Mouse (Mus musculus): Measurements from ENCODE around the gene Paqr6.

Paqr6 gene

GRCm38 (mm10) chr3:88364337-88364736, at the start of gene Paqr6:
Gene Paqr6, plus strand, starts transcription at chr3:88364584.
- DNase-seq (ENCODE audit: low read depth, low spot score), result peak; percentile 54

GRCm38 (mm10) chr3:88324951-88325405, 39.4 kb upstream of the Paqr6 start, which contains the start of gene Glmp:
Gene Glmp, plus strand, starts transcription at chr3:88325023.
- DNase-seq (ENCODE audit: low read depth, low spot score), result peak; percentile 66

DNA sequence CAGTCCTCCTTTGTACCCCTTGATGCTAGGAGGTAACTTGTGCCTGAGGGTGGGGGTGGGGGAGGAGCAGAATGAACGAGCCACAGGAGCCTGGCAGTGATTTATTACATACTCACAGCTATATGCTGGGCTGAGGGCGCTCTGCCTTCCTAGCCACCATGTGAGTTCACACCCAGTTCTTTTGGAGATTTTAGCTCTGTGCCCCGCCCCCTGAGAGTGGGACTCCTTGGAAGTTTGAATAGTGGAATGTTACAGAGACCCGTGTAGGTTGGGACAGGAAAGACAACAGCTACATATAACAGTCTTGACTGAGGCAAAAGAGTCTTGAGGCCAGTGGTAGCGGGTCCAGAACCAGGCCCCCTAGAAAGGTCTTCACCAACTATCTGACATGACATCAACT, 35.4 kb upstream of the Paqr6 start:
- DNase-seq (ENCODE audit: low read depth, low spot score), result no peak

DNA sequence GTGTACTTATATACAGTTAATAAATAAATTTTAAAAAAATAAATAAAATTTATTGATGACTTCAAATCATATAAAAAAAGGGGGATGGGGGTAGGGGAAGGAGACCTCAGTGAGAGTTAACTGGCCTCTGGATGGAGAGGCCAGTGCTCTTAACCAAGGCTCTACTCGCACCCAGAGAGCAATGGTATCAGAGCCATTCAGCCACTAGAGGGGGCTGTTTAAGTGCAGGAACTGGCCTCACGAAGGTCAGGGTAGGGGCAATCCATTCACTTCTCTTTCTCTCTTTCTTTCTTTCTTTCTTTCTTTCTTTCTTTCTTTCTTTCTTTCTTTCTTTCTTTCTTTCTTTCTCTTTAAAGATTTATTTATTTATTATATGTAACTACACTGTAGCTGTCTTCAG, 33.1 kb upstream of the Paqr6 start:
- DNase-seq (ENCODE audit: low read depth, low spot score), result peak; percentile 43

DNA sequence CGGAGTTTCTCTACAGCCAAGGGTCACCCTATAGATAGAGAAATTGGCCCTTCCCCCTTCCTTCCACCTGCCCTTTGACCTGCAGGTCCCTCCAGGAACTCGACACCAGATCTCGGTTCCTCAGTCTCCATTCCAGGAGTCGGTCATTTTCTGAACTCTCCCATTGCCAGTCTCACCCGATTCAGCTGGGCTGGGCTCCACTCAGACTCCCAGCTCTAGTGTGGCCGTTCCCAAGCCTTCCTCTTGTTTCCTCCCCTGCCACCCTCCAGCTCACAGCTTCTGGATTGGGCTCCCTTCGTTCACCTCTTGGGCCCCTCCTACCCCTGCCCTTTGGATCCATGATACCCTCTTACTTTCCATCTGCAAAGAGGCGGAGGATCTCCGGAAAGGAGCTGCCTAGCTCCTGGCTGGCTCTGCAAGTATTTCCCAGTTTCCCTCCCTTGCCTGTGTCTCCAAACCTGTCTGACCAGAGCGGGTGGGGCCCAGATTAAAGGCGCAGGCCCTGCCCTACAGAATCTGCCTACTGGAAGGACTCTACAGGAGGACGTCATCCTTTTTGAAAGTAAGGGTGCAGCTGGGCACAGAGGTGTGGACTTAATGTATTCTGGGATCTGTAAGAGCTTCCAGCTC, 30.2 kb upstream of the Paqr6 start:
- DNase-seq (ENCODE audit: low read depth, low spot score), result no peak

GRCm38 (mm10) chr3:88334902-88335435, 29.4 kb upstream of the Paqr6 start:
- DNase-seq (ENCODE audit: low read depth, low spot score), result no peak

- no peak for DNase-seq (ENCODE audit: low read depth, low spot score)
Measured at GRCm38 (mm10) chr3:88335436-88336053, 28.8 kb upstream of the Paqr6 start.

DNA sequence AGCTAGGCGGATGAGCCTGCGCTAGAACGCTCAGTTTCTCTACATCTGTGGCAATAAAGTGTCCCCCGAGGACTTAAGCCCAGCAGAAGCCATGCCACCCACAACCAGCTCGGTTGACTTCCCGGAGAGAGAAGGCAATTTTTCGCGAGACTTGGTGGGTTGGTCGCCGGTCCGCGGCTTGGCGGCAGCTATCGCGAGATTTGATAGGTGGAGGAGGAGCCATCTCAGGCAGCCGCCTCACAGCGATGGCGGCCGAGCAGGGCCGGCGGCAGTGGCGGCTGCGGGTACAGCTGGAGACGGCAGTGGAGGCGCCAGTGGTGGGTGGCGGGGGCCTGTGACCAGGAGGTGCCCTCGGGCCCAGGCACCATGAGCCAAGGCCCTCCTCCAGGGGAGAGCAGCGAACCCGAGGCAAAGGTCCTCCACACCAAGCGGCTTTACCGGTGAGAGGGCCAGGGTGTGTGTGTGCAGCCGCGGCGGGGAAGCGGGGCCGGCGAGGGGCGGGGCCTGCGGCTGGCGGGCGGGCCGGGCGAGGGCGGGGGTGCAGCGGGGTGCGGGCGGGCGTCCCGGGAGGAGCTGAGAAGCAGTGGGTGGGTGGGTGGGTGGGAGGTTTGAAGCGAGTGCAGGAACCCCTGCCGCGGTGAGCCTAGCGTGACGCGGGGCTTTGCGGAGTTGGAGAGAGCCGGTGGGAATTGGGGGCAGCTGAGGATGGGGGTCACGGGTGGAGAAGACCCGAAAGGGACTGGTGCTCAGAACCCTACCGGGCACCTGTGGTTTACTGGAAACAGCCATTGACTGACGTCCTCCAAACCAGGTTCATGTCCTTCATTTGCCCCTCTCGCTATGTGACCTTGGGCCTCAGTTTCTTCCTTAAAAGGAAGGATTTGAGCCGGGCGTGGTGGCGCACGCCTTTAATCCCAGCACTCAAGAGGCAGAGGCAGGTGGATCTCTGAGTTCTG, 28.0 kb upstream of the Paqr6 start, which contains the start of the genes Tmem79 and Smg5:
Tmem79 (minus strand) TSS at position 91 of the 956 bp plus-strand sequence.
Smg5 (plus strand) TSS at position 203 of the 956 bp plus-strand sequence.
- peak; percentile 97 for DNase-seq (ENCODE audit: low read depth, low spot score)

DNA sequence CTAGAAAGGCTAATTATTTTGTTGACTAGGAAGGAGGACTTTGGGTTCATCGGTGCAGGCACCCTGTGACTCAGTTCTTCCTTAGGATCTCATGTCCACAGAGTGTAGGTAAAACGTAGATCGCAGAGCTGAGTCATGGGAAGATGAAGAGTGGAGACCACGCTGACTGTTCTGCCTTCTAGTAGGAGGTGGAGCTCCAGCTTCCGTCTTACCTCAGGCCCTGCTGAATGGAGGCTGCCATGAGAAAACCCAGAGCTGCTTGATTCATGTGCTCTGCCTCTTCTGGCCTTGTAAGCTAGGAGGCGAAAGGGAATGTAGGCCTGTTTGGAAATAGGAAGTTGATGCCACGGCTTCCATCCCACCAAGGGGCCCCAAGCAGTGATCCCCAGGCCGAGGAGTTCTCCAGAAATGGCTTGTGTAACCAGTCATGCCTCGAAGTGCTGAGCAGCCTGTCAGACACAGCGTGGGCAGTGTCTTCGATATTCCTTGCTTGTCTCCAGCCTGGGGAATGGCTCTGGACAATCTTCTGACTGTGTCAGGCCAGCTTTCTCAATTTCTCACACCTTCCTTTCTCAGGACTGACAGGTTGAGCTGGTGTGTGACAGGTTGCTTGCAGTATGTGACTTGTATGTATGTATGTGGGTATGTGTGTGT, 26.9 kb upstream of the Paqr6 start:
- DNase-seq (ENCODE audit: low read depth, low spot score), result no peak

DNA sequence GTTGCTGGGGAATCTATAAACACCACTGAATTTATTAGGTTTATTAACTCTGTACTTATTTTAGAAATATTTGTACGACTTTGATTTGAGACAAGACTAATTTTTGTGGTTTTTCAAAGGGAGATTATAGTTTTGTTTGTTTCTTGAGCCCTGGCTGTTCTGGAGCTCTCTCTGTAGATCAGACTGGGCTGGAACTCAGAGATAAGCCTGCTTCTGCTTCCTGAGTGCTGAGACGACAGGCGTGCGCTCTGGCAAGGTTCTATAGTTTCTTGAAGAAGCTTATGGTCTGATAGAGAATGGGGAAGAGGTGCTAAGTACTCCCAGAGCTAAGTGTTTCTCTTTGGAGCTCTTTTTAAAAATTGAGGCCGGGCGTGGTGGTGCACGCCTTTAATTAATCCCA, 26.1 kb upstream of the Paqr6 start:
- no peak for DNase-seq (ENCODE audit: low read depth, low spot score)

DNA sequence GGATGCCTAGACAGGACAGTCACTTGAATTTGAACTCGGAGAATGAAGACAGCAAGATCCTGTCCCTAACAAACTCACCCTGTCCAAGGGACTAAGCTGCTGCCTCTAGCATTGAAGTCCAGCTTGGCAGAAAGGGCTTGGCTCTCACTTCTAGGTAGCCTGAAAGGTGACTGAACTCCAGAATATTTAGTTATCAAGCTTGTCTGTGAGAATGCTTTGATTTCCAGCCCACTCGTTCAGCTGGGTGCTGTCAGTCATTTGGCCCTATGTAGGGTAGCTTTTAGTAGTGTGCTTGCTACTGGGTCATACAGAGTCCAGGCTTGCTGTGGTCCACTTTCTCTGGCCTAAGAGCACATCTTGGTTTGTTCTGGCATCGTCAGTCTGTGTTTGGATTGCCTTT, 25.4 kb upstream of the Paqr6 start:
- no peak for DNase-seq (ENCODE audit: low read depth, low spot score)

- DNase-seq (ENCODE audit: low read depth, low spot score), result no peak
Measured at GRCm38 (mm10) chr3:88350732-88351131, 13.7 kb upstream of the Paqr6 start.

DNA sequence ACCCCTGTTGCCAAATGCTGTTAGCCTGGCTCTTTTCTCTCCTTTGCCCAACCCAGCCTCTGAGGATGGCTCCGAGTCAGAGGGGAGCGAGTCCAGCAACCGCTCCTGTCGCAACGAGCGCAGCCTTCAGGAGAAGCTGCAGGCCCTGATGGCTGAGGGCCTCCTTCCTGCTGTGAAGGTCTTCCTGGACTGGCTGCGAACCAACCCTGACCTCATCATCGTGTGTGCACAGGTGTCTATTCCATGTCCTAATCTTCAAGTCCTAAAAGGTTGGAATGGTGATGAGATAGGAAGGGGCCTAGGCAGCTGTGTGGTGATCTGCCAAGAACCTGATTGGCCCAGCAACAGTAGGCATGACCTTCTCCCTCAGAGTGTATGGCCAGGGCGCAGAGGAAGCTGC, 11.5 kb upstream of the Paqr6 start:
- DNase-seq (ENCODE audit: low read depth, low spot score), result no peak

DNA sequence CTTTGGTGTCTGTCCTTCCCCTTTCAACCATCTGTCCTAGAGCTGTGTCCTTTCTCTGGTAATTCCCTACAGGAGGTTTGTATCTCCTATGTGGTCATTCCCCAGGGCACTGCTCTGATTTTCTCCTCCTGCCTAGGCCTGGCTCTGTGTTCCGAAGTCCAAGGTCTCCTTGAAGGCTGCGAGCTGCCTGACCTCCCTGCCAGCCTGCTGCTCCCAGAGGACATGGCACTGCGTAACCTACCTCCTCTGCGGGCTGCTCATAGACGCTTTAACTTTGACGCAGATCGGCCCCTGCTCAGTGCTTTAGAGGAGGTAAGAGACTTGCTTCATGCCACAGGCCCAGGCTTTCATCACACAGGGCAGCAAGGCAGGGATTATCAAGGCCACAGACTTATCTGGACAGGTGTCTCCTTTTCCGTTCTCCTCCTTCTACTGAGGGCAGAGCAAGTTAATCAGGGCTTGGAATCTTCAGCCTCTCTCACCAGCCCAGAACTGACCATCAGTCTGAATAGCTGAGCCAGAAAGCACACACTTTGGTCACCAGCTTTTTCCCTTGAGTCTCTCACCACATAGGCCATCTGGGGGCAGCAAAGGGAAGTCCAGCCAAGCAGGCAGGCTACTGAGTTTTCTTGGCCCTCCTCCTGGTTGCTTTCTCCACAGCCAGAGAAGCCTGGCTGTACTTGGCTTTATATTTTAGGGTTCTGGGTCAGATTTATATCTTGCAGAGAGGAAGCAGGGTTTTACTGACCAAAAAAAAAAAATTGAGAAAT, 9.8 kb upstream of the Paqr6 start:
- no peak for DNase-seq (ENCODE audit: low read depth, low spot score)

- DNase-seq (ENCODE audit: low read depth, low spot score), result no peak
Measured at GRCm38 (mm10) chr3:88359584-88359983, 4.8 kb upstream of the Paqr6 start.

GRCm38 (mm10) chr3:88359989-88360388, 4.4 kb upstream of the Paqr6 start:
- no peak for DNase-seq (ENCODE audit: low read depth, low spot score)

GRCm38 (mm10) chr3:88361096-88361495, 3.3 kb upstream of the Paqr6 start:
- DNase-seq (ENCODE audit: low read depth, low spot score), result no peak

- DNase-seq (ENCODE audit: low read depth, low spot score), result no peak
Measured at GRCm38 (mm10) chr3:88361612-88362313, 2.6 kb upstream of the Paqr6 start.

- no peak for DNase-seq (ENCODE audit: low read depth, low spot score)
Measured at GRCm38 (mm10) chr3:88363700-88364099, 684 bp upstream of the Paqr6 start.

Measured in mesoderm, embryonic 11.5 days (tissue).